Mouse (Mus musculus) stomach, embryonic 16.5 days (tissue): ENCODE measurements at regions not wholly inside any gene's neighbourhood (a gene's known extent, or its start where the extent isn't known, plus 50 kb on each side); places are given as distances from the start of the nearest gene placed in this dataset.
A peak's percentile ranks its signal among the peaks of the same experiment; 100 is the strongest.

Experiments
- ATAC-seq: fragments of 200-750 bp; cut with Nextera tagmentation; 2 replicates; pipeline ENCODE4 v1.8.0; 2017; ENCODE audit warnings: moderate number of reproducible peaks, moderate TSS enrichment; ENCODE audit not compliant: insufficient read depth, low FRiP score
- H3K27ac ChIP-seq: fragments of 300-500 bp; sonication (generic); 2 replicates; pipeline ENCODE4 v1.5.1; 2014; ENCODE audit warnings: low read length
- H3K27me3 ChIP-seq: fragments of 300-500 bp; sonication (generic); 2 replicates; pipeline ENCODE4 v1.6.1; 2014; ENCODE audit warnings: low read length, control low read depth, mixed read lengths; ENCODE audit not compliant: control insufficient read depth, insufficient read depth
- H3K36me3 ChIP-seq: fragments of 300-500 bp; sonication (generic); 2 replicates; pipeline ENCODE4 v1.6.1; 2014; ENCODE audit warnings: low read length; ENCODE audit not compliant: control insufficient read depth, insufficient read depth
- H3K4me1 ChIP-seq: fragments of 300-500 bp; sonication (generic); 2 replicates; pipeline ENCODE4 v1.6.1; 2014; ENCODE audit warnings: low read length, control low read depth, mixed read lengths; ENCODE audit not compliant: control insufficient read depth, insufficient read depth
- H3K4me2 ChIP-seq: fragments of 300-500 bp; sonication (generic); 2 replicates; pipeline ENCODE4 v1.6.1; 2014; ENCODE audit warnings: low read depth, low read length, mixed read lengths
- H3K4me3 ChIP-seq: fragments of 300-500 bp; sonication (generic); replicated peaks from 2 replicates; pipeline ENCODE4 v1.5.1; 2014; ENCODE audit warnings: mild to moderate bottlenecking, low read length
- H3K9ac ChIP-seq: fragments of 300-500 bp; sonication (generic); 2 replicates; pipeline ENCODE4 v1.6.1; 2014; ENCODE audit warnings: low read length
- H3K9me3 ChIP-seq: fragments of 300-500 bp; sonication (generic); replicated peaks from 2 replicates; pipeline ENCODE4 v1.6.1; 2016; ENCODE audit warnings: low read length, control low read depth; ENCODE audit not compliant: control insufficient read depth
- WGBS: fragments of 180-500 bp; shearing (Covaris S2); extraction: QIAGEN DNeasy Blood & Tissue Kit; methylation state at CpG from one replicate; pipeline ENCODE4 v1.1.7; 2014; 5-methylcytosine and 5-hydroxymethylcytosine counted together

DNA sequence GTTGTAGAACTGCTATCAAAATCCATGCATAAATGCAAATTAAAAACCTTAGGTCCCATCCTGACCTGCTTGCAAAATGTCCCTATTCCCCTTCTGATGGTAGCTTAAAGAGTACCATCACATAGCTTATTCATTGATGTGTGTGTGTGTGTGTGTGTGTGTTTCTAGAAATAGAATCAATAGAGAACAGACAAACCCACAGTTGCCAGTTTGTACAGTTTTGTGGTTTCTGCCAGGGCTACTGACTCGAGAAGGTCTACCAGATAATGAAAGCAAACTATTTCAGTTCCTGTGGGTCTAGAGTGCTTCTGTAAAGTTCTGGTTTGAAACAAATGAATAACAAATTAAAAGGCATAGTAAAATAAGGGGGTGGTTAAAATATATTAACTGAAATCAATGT is 391.5 kb upstream of the Mef2c start:
- WGBS: 47% methylated on average over 1 of the region's 1 CpGs
- no peaks in the 10 kb centered on the region for H3K9me3 ChIP-seq
- no peak overlapping the region for H3K4me2 ChIP-seq
- H3K36me3 ChIP-seq: no peaks in the 10 kb centered on the region
- no peak overlapping the region for H3K27ac ChIP-seq
- no peak overlapping the region for H3K9ac ChIP-seq
- no peaks in the 10 kb centered on the region for H3K4me1 ChIP-seq
- no peaks in the 10 kb centered on the region for H3K27me3 ChIP-seq
- H3K4me3 ChIP-seq: no peak overlapping the region
- no peak for ATAC-seq

DNA sequence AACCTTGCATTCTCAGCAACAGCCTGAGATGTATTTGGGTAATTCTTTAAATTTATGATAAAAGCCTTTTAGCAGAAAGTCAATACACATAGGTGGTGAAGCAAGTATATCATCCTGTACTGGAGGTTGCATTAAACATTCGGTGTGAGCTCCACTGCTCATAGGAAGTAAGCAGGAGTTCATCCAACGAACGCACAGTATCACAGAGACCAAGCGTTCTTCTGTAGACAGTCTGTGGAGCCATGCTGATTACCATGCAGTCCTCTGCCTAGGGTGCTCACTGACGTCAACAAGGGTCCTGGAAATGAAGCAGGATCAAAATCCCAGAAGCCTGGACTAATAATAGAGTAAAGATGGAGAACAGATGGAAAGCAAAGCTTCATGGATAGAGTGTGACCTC is 391.1 kb upstream of the Mef2c start:
- no peaks in the 10 kb centered on the region for H3K27me3 ChIP-seq
- no peak overlapping the region for H3K27ac ChIP-seq
- H3K36me3 ChIP-seq: no peaks in the 10 kb centered on the region
- no peak for ATAC-seq
- H3K4me2 ChIP-seq: no peak overlapping the region
- no peak overlapping the region for H3K9ac ChIP-seq
- WGBS: 60% methylated on average over 5 of the region's 5 CpGs
- H3K4me3 ChIP-seq: no peak overlapping the region
- H3K9me3 ChIP-seq: no peaks in the 10 kb centered on the region
- H3K4me1 ChIP-seq: no peaks in the 10 kb centered on the region

- H3K27ac ChIP-seq: no peak overlapping the region
- no peaks in the 10 kb centered on the region for H3K27me3 ChIP-seq
- H3K9me3 ChIP-seq: no peaks in the 10 kb centered on the region
- peak; percentile 53; the same call in 1 of the 2 replicates for ATAC-seq
- H3K4me2 ChIP-seq: no peak overlapping the region
- H3K9ac ChIP-seq: no peak overlapping the region
- no peaks in the 10 kb centered on the region for H3K4me1 ChIP-seq
- no peak overlapping the region for H3K4me3 ChIP-seq
- H3K36me3 ChIP-seq: no peaks in the 10 kb centered on the region
Observed at GRCm38 (mm10) chr13:83113808-83114207, 390.0 kb upstream of the Mef2c start.

GRCm38 (mm10) chr13:83114401-83114800 is 389.4 kb upstream of the Mef2c start:
- Histone ChIP-seq H3K9me3 (no peaks in the 10 kb centered on the region), H3K4me1 (no peaks in the 10 kb centered on the region), H3K9ac (no peak overlapping the region), H3K4me3 (no peak overlapping the region), H3K27ac (no peak overlapping the region), H3K27me3 (no peaks in the 10 kb centered on the region), H3K36me3 (no peaks in the 10 kb centered on the region), H3K4me2 (no peak overlapping the region)
- ATAC-seq: no peak
- 71% methylated on average over 2 of the region's 2 CpGs for WGBS

DNA sequence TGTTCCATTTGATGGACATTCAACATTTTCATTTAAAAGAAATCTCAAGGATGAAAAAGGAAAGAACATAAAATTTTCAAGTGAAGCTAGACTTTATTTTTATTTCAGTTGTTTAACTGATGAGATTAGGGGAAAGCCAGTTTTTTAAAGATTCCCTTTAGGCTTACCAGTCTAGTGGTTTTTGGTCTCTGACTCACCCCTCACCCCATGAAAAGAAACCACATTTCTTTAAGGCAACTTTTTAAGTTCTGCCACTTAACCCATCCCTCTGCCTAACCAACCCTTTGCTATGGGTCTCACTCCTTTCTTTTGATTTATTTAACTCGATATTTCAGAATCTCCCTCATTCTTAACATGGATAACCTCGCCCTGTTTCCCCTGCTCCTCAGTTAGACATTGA is 388.1 kb upstream of the Mef2c start:
- Histone ChIP-seq H3K27me3 (no peaks in the 10 kb centered on the region), H3K4me2 (no peak overlapping the region), H3K36me3 (no peaks in the 10 kb centered on the region), H3K27ac (no peak overlapping the region), H3K4me3 (no peak overlapping the region), H3K4me1 (no peaks in the 10 kb centered on the region), H3K9me3 (no peaks in the 10 kb centered on the region), H3K9ac (no peak overlapping the region)
- 75% methylated on average over 2 of the region's 2 CpGs for WGBS
- ATAC-seq: no peak

DNA sequence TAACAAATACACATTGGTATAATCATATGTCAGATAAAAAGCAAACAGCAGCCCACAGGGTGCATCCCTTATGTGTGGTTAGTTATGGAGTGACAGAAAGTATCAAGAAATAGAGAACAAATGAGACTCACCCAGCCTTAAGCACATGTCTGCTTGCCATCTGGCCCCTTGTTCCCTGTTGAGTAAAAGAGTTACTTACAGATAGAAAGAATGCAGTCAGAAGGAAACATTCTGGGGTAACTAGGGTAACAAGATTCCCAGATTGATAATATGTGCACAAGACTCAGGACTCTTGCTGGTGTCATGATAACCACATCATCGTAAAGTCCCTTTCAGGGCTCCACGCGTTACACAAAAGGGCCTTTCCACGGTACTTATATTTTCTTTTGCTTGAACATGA is 383.5 kb upstream of the Mef2c start:
- Histone ChIP-seq H3K36me3 (no peaks in the 10 kb centered on the region), H3K27me3 (no peaks in the 10 kb centered on the region), H3K9ac (no peak overlapping the region), H3K27ac (no peak overlapping the region), H3K9me3 (no peaks in the 10 kb centered on the region), H3K4me1 (no peaks in the 10 kb centered on the region), H3K4me2 (no peak overlapping the region), H3K4me3 (no peak overlapping the region)
- WGBS: 70% methylated on average over 4 of the region's 4 CpGs
- no peak for ATAC-seq

GRCm38 (mm10) chr13:83123596-83123995 is 380.2 kb upstream of the Mef2c start:
- Histone ChIP-seq H3K4me1 (no peaks in the 10 kb centered on the region), H3K36me3 (no peaks in the 10 kb centered on the region), H3K4me2 (no peak overlapping the region), H3K9ac (no peak overlapping the region), H3K27ac (no peak overlapping the region), H3K9me3 (no peaks in the 10 kb centered on the region), H3K27me3 (no peaks in the 10 kb centered on the region), H3K4me3 (no peak overlapping the region)
- no peak for ATAC-seq

- 77% methylated on average over 2 of the region's 2 CpGs for WGBS
- Histone ChIP-seq H3K9me3 (no peaks in the 10 kb centered on the region), H3K4me1 (no peaks in the 10 kb centered on the region), H3K27ac (no peak overlapping the region), H3K36me3 (no peaks in the 10 kb centered on the region), H3K4me3 (no peak overlapping the region), H3K9ac (no peak overlapping the region), H3K4me2 (no peak overlapping the region), H3K27me3 (no peaks in the 10 kb centered on the region)
- no peak for ATAC-seq
Observed at GRCm38 (mm10) chr13:83124651-83125050, 379.2 kb upstream of the Mef2c start.

DNA sequence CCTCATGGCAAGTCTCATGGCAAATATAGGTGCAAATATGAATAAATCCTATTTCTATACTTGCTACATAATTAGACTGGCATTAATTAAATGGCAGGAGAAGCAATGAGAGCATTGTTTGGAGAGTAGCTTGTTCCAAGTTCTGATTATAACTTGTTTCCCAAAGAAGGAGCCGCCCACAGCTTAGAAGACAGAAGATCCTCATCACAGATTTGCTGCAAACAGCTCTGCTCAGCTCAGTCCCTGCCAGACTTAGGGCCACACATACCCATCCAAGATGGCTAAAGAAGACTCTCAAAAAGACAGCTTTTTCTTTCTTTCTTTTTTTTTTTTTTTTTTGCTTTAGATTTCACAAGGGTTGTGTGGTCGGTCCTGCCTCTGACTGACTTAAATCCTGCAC is 377.4 kb upstream of the Mef2c start:
- ATAC-seq: no peak
- no peaks in the 10 kb centered on the region for H3K27me3 ChIP-seq
- H3K9me3 ChIP-seq: no peaks in the 10 kb centered on the region
- H3K27ac ChIP-seq: no peak overlapping the region
- H3K4me1 ChIP-seq: no peaks in the 10 kb centered on the region
- 89% methylated on average over 2 of the region's 2 CpGs for WGBS
- no peak overlapping the region for H3K4me2 ChIP-seq
- H3K9ac ChIP-seq: no peak overlapping the region
- no peaks in the 10 kb centered on the region for H3K36me3 ChIP-seq
- no peak overlapping the region for H3K4me3 ChIP-seq
